Mouse (Mus musculus) thymus, postnatal 4 days (tissue): Measurements from ENCODE around the gene Gm17949.

Experiments
- DNase-seq: peaks from one replicate; pipeline ENCODE4 v3.0.0; 2021

Gene Gm17949

GRCm38 (mm10) chr17:56990966-56991365 lies 20.3 kb upstream of the Gm17949 start:
- peak; percentile 9 for DNase-seq

DNA sequence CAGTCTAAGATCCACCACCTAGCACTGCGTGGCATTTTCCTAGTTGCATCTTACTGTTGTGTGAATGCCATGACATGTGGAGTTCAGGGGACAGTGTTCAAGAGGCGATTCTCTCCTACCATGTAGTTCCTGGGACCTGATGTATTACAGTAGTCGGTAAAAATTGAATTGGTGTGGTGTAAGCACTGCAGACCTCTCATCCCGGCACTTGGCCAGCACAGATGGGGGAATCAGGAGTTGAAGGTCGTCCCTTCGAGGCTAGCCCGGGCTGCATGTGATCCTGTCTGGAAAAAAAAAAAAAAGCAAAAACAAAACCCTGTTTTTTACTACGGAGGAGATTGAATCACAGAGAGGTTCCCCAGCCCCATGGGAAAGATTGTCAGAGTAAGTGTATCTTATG lies 16.2 kb upstream of the Gm17949 start:
- no peak for DNase-seq

GRCm38 (mm10) chr17:56996506-56996905 lies 14.8 kb upstream of the Gm17949 start:
- DNase-seq = no peak

GRCm38 (mm10) chr17:56997029-56997667 lies 14.1 kb upstream of the Gm17949 start, which contains the start of gene Alkbh7:
TSS of gene Alkbh7 (plus strand) at chr17:56997339.
- DNase-seq = peak; percentile 90

DNA sequence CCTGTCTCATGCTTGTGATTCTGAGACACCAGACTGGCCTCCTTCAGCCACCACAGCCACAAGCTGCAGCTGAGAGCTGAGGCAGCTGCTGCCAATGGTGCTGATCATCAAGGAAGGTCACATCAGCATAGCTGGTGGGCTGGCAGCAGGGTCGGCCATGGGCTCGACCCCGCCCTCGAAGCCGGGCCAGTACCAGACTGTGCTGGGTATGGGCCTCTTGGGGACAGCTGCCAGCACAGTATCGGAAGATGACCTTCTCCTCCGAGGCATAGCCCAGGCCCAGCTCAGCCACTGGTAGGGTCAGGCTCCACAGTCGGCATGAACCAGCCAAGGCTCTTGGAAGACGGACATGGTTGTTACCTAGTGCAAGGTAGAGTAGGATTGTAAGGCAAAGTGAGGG lies 11.9 kb upstream of the Gm17949 start:
- no peak for DNase-seq

DNA sequence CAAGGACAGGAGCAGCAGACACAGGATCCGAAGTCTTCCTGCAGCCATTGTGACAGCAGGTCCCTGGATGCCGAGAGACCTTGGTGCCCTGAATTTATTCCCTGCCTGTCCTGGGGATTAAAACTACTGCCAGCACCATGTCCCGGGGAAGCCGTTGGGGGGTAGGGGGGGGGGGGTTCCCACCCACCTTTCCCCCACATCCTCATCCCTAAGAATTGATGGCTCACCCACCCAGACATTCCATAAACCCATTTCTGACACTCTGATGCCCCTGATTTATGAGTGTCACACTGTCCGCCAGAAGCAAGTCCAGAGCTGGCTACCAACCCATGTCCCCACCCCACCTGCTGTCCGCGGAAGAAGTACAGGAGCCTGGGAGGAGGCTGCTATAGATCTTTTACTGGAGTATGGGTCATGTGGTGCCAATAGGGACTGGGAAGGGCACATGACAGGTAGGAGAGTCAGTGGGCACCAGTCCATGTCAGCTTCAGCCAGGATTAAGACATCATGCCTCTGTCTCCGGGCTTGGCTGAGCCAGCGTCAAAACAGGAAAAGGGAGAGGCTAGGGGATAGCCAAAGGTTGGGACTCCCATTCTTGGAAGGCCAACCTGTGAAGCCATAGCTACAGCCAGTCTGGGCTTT lies 11.2 kb upstream of the Gm17949 start, which contains the start of gene Pspn:
Gene Pspn (minus strand): TSS at position 51 of the 642 bp plus-strand sequence.
- DNase-seq = no peak

GRCm38 (mm10) chr17:57001228-57001627 lies 10.0 kb upstream of the Gm17949 start:
- no peak for DNase-seq

DNA sequence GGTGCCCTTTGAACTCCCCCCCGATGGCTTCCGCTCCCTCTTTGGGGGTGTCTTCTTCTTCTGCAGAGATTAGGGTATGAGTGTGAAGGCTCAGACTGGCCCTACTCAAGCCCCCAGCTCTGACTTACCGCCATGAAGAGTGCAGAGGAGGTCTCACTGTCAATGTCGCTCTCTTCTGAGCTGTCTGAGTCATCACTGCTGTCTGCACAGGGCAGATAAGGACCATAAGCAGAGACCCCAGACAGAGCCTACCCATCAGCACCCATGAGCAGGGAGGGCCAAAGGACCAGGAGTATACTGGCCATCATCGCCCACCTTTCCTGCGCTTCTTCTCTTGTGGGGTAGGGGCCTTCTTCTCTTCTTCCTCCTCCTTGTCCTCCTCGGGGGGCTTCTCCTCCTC lies 7.3 kb upstream of the Gm17949 start:
- DNase-seq = no peak

- DNase-seq = no peak
Observed at GRCm38 (mm10) chr17:57007137-57007905, 3.9 kb upstream of the Gm17949 start.

DNA sequence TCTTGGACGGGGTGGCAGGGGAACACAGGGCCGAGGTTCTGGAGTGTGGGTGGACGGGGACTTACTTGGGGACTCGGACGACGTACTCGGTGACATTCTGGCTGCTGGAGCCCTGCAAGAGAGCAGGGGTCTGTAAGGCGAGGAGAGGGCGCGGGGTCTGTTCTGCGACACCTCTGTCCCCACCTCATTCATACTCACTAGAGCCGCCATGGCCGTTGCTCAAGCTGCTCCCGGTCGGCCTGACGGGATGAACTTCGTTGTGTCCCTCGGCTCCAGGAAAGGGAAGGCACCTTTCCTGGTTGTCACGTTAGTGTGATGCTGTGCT lies 396 bp upstream of the Gm17949 start:
- DNase-seq = no peak

GRCm38 (mm10) chr17:57012245-57012795 lies 1.1 kb downstream of the Gm17949 start:
- peak; percentile 35 for DNase-seq

GRCm38 (mm10) chr17:57019693-57020092 lies 8.4 kb downstream of the Gm17949 start:
- DNase-seq = no peak

- no peak for DNase-seq
Observed at GRCm38 (mm10) chr17:57020960-57021359, 9.7 kb downstream of the Gm17949 start.

- no peak for DNase-seq
Observed at GRCm38 (mm10) chr17:57027471-57027870, 16.2 kb downstream of the Gm17949 start.

DNA sequence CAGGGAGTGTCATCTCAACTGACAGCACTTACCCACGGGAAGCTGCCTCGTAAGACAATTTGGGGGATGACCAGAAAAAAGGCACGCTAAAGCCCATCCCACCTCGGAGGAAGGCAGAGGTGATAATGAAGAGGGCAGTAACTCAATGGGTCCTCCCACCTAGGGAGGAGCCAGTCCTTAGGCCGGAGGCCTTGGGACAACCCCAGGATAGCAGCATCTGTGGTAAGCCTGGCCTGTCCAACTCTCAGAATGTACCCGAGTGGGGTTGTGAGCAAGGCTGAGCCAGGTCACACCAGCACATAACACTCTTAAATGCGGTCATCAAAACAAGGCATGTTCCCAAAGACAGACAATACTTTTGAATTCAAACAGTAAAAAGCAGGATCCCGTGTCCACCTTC lies 18.4 kb downstream of the Gm17949 start:
- DNase-seq = no peak

- DNase-seq = peak; percentile 86
Observed at GRCm38 (mm10) chr17:57030931-57031660, 19.8 kb downstream of the Gm17949 start, which contains the start of gene Khsrp. TSS of gene Khsrp (minus strand) at chr17:57031522.

- peak; percentile 98 for DNase-seq
Observed at GRCm38 (mm10) chr17:57031661-57032420, 20.6 kb downstream of the Gm17949 start.

DNA sequence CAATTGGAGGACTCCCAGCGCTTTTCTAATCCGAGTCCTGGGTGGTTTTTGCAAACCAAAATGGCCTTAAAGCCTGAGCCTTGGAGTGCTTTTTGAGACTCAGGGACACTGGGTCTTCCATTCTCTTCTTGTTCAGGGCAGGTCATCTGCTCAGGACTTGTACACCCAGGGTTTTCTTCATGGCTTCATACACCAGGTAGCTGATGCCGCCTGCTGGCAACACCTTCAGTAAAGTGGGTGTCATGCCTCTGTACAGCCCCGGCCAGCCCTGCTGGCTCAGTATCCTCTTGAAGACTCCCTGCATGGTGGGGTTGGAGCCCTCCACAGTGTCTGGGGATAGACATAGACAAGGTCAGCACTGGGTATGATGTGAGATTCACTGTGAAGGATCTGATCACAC lies 21.6 kb downstream of the Gm17949 start:
- DNase-seq = no peak

DNA sequence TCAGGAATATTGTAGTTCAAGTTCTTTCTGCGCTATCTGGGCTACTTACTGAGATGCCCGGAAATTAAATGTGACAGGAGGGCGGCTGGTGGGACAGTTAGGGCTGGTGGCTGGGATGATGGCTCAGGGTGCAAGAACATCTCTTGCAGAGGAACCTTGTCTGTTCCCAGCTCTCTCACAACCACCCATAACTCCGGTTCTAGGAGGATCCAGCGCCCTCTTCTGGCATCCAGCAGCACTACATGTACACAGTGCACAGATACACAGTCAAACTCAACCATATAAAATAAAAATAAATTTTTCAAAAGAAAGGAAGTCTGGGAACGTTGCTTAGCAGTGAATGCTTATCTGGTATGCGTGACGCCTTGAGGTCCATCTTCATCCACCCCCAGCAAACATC lies 27.7 kb downstream of the Gm17949 start:
- peak; percentile 58 for DNase-seq

DNA sequence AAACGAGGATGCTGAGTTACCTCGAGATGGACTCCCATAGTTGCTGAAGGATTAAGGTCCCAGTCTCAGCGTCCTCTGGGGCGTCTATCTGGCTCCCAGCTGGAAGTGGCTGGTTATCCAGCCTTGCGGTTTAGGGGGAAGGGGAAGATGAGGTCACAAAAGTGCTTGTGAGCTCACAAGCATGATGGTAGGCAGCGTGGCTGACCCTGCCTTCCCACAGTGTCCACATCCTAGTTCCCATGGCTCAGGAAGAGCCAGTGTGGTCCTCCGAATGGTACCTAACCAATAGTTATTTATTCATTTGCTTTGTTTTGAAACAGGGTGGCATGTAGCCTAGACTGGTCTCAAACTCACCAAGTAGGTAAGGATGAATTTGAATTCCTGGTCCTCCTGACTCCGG lies 30.3 kb downstream of the Gm17949 start, which contains the start of gene Slc25a41:
Gene Slc25a41 (minus strand): TSS at position 101 of the 400 bp plus-strand sequence.
- DNase-seq = no peak

- DNase-seq = no peak
Observed at GRCm38 (mm10) chr17:57047406-57047805, 36.1 kb downstream of the Gm17949 start.

DNA sequence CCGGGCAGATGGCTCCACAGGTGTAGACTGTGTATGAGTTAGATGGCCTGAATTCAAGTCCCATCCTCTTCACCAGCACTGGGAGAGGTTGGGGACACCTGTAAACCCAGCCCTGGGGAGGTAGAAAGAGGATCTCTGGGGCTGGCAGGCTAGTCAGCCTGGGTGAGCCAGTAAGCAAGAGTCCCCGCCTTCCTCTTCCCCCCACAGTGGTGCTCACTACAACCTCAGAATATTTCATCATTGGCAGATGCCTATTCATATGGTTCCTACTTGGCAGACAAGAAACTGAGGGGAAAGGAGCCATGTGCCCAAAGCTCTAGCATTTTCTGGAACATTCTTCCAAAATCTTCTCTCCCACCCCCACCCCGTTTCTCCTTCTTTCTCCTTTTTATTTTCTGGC lies 37.5 kb downstream of the Gm17949 start:
- no peak for DNase-seq
